Mouse (Mus musculus) thymus, adult 18-20 months (tissue): ENCODE measurements around the gene Emg1.
"Not testable (repeated sequence)": the region's sequence is repeated elsewhere in the genome, so short reads cannot be mapped to it uniquely, and the experiment has no call there.

Experiments used
- DNase-seq, 2 experiments: peaks; one replicate each; pipeline ENCODE4 v3.0.0; 2022; ENCODE audit warnings: mixed read lengths in 2 of 2

The Emg1 gene

DNA sequence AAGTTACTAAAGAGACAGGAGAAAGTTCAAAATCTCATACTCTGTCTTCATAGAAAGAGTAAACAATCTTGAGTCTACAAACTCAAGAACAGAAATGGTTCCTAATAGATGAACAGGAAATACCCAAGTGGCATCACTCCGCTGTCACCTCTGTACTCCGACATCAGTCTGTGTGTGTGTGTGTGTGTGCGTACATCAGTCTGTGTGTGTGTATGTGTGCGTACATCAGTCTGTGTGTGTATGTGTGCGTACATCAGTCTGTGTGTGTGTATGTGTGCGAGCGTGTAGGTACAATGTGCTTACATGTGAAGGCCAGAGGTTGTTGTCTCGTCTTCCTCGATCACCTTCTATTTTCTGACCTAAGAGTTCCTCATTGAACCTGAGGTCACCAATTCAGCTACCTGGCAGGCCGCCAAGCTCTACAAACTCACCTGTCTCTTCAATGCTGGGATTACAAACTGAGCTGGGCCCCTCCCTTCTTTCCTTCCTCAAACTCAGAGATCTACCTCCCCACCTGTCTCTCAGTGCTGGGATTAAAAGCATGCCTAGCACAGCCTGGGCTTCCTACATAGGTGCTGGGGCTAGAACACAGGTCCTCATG, 3.6 kb downstream of the Emg1 start:
- DNase-seq: no peak

DNA sequence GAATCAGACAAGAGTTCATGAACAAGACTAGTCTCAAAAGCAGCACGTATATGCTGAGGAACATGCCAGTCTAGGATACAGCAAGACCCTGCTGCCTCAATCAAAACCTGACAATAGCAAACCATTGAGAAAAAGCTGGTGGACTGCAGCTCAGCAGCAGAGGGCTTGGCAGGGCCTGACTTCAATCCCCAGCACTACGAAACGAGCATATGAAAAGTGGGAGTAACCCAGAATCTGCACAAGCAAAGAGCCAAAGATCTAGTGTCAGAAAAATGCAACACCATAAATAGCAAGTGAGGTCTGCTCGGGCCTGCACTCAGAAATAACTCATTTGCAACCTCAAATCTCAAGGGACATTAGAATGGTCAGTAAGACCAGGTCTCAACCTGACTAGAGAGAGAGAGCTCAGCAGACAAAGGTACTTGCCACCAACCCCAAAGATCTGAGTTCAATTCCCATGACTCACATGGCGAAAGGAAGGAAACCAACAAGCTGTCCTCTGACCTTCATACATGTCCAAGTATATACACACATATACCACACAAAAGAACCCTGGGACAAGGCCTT, 5.8 kb downstream of the Emg1 start:
- DNase-seq: no peak

DNA sequence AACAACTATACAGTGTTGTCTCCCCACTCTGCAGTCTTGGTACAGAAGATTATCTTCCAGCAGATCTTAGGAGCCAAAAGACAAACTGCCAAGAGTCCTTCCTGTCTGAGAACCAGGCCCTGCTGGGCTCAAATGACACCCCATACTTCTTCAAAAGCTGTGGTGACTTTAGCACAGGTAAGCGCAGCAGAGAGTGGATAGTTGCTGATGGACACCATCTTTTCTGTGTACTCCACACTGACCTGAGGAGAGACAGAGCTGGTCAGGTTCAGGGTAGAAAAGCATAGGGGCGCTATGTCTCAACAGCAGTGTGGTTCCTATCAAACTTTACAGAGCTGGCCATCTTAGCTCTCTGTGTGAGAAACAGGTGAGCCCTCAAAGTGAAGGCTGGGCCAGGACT, 7.6 kb downstream of the Emg1 start:
- DNase-seq: no peak

- no peak for DNase-seq
Observed at GRCm38 (mm10) chr6:124703789-124704188, 8.2 kb downstream of the Emg1 start.

GRCm38 (mm10) chr6:124702784-124703103, 9.2 kb downstream of the Emg1 start:
- DNase-seq: peak; percentile 66 to 70

DNA sequence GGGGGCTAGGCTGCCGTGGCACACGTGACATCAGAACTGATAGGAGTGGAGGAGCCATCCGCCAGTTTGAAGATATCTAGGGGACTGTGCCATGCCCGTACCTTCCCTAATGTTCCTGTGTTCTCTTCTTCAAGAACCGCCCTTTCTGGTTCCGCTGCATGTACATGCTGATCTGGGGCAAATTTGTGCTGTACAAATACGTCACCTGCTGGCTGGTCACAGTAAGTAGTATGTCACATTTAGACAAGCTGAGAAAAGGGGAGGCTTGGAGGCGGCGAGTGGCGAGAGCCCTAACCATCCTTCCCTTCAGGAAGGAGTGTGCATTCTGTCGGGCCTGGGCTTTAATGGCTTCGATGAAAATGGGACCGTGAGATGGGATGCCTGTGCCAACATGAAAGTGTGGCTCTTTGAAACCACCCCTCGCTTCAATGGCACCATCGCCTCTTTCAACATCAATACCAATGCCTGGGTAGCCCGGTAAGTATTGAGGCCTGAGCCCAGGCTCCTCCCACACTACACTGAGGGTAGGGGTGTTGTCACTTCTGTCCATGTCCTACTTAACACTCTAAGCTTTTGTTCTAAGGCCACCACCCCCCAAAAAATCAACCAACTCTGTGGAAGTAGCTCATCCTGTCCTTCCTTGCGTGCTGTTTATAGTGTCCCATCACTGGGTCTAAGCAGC, 9.7 kb downstream of the Emg1 start:
- no peak for DNase-seq

GRCm38 (mm10) chr6:124701338-124701737, 10.6 kb downstream of the Emg1 start:
- no peak for DNase-seq

GRCm38 (mm10) chr6:124699962-124700610, 11.9 kb downstream of the Emg1 start:
- no peak for DNase-seq

GRCm38 (mm10) chr6:124699366-124699765, 12.6 kb downstream of the Emg1 start:
- no peak for DNase-seq

GRCm38 (mm10) chr6:124698751-124699150, 13.2 kb downstream of the Emg1 start:
- DNase-seq: no peak

DNA sequence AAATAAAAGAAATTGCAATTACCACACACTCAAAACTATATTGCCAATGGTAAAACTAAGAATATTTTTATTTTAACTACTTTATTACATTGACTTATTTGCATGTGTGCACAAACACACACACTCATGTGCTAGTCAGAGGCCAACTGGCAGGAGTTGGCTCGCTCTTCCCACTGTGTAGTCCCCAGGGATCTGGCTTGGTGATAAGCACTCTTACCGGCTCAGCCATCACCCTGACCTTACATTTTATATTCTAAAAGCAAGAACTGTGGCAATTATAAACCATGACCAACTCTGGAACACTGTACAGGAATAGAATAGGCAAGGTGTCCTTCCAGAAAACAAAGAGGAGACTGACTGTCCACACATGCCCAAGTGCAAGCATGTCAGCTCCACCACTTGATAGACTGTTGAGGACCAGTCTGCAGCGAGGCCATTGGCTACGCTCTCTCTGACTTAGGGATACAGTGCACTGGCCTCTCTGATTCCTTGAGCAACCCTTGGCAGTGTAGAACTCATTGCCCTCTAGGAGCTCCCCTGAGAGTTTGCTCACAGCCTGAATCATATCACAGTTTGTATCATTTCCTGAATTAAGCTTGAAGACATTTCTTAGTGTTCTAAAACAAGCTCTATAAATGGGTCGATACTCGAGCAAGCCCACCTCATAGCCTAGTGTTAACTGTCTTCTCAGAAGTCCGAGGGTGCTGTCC, 15.4 kb downstream of the Emg1 start:
- DNase-seq: no peak

DNA sequence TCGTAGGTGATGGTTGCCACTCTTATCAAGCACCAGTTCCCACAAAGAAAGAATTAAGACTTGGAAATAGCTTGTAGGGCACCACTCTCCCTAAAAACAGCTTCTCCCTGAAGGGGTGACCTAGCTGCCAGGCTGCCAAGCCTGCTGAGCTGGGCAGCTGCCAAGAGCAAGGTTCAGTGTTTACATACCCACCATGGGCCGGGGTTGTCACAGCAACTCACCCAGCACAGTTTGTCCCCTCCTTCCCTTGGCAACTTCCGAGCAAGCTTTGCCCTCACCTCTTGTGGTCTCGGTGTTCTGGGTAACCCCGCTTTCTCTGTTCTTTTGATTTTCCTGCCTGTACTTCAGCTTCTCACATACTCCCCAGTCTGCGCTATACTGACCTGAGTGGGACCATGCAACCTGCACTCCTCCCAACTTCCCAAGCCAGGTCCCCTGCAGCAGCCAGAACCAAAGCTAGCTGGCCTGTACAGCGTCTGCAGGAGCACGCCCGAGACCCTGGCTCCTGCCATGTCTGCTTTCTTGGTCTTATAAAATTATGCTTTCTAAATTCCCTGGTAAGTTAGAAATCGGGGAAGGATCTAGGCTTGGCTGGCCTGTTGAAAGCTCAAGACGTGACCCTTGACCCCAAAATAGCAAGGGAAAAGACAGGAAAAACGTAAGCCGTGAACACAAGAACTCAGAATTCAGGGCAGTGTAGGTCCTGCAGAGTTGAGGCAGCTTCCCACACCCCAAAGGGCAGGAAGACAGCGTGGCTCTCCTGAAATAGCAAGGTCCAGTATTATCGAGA, 17.6 kb downstream of the Emg1 start:
- peak; percentile 42 to 69 for DNase-seq

DNA sequence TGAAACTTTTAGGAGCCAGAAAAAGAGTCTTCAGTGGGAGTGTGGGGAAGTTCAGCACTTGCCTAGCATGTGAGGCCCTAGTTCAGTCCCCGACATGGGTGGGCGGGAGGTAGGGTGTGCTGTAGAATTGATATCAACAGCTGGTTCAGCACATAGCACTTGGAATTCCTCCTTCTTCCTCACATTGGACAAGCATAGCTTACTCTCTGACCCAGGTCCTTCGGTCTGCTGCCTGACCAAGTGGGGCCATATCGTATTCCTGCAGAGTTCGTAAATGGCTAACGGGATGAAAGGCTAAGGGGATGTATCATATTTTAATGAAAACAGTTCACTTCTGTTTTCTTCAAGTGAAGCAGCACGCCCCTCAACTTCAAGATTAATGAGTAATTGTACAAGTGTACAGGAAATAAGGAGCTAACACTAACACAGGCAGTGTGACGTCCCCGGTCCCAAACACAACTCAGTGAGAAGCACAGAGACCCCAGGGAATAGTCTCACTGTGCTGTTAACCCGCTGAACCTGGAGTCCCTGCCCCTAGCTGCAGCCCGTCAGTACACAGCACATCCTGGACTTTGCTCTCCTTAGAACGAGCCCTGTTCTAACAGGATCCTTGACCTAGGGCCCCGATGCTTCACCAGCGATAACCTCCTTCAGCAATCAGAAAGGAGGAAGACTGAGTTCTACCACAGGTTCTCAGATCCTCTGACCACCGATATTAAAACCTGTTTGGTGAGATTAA, 18.6 kb downstream of the Emg1 start:
- DNase-seq: no peak

GRCm38 (mm10) chr6:124690517-124690916, 21.5 kb downstream of the Emg1 start:
- no peak for DNase-seq

GRCm38 (mm10) chr6:124689011-124689410, 23.0 kb downstream of the Emg1 start:
- DNase-seq: no peak

DNA sequence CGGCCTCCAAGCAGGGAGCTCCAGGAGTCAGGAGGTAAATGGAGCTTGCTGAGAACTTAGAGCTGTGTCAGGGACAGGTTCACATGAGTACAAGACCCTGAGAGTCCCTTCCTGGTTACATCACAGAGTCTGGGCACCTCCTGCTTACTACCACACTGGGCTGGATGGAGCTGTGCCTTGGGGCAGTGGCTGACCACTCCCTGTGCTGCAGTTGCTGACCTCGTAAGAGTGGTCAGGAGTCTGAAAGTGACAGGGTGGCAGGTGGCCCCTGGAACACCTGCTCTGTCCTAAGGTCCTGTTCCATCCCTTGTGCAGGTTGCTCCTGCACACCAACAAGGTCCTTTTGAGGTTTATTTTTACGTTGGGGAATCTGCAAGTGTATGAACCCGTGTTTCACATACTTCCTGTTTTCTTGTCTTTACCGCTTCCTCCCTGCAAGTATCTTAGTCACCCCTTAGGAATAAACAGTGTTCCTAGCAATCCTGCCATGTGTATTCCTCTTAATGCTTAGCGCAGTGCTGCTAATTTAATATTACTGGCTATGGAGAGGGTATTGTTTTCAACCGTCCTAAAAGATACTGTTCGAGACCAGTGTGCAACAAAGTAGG, 23.7 kb downstream of the Emg1 start:
- no peak for DNase-seq

DNA sequence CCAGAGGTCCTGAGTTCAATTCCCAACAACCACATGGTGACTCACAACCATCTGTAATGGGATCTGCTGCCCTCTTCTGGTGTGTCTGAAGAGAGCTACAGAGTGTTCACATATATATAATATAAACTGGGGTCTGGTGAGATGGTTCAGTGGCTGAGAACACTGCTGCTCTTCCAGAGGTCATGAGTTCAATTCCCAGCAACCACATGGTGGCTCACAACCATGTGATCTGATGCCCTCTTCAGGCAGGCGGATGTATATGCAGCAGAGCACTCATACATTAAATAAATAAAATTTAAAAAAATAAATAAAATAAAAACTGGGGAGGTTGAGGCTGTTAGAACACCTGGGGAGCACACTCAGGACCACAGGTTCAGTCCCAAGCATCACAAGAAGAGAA, 25.3 kb downstream of the Emg1 start:
- not testable (repeated sequence) for DNase-seq

DNA sequence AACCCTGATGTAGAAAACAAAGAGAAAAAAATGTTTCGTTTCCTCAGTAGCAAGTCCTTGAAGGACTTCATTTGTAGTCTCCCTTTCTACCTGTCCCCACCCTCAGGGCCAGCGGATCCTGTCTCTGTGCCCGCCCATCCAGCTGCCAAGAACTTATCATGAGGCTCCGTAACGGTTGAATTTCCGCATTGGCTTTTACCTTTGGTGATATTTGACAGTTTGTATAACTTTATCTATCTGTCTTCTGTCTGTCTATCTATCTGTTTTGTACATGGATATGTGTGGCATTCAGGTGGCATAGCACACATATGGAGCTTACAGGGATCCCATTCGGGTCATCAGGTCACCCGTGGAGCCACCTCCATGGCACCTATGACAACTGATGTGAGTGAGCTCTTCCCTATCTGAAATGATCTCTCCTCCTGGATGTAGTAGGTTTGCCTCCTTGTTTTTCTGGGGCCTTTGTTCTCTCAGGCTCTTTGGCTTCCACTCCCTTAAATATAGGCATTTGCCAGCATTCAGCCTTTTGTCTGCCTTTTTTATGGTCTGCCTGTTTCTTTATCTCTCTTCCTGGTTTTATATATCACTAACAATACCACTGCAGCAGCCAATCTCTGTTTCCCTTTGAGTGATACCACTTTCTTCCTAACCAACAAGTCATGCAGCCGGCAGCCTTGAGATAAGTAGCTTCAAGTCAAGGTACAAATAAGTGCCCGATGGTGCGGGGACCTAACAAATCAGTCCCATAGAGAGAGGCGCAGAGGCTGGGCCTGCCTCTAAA, 26.2 kb downstream of the Emg1 start:
- no peak for DNase-seq

- DNase-seq: no peak
Observed at GRCm38 (mm10) chr6:124683591-124684417, 28.2 kb downstream of the Emg1 start.

DNA sequence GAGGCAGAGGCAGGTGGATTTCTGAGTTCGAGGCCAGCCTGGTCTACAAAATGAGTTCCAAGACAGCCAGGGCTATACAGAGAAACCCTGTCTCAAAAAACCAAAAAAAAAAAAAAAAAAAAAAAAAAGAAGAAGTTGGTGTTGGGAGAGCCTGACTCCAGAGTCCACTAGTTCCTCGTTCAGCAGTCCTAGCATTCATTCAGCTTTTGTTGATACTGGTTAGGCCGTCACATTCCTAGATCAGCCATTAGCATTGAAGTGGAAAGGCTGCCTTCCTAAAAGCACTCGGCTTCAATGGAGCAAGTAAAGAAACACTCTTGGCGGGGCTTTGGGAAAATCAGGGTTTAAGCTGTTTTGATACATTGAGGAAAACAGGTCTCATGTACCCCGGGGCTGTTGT, 29.7 kb downstream of the Emg1 start:
- DNase-seq: not testable (repeated sequence)
